In genomic region chr6:54592938-54593535, GRCm38 (mm10) we compare ENCODE assay signal across 8 mouse cellular contexts. TPM values are rescaled to one million over a fixed set of nuclear protein-coding genes. Genes with fewer than 3 reads are reported as not detected.
A peak's percentile ranks its signal among the peaks of the same experiment; 100 is the strongest.
DNase-seq lines count a peak whose midpoint lies in the region; ATAC-seq and TF ChIP-seq lines count a peak whose summit lies in the region.

No protein-coding gene starts in this region.

- peak; percentile 58 to 71 for DNase-seq in CD8-positive naive resting alpha-beta T cell, adult 2 months (ENCODE audit: low read depth in 2 of 2, low spot score in 2 of 2)
- DNase-seq in c-Kit-negative CD71-positive TER-119-positive erythroid progenitor cells, embryonic 14.5 days (ENCODE audit: low read depth, low spot score) = peak; percentile 62
- peak; percentile 92 for DNase-seq in fibroblast of lung, adult 2 months (ENCODE audit: low read depth)
- DNase-seq in kidney, postnatal 0 days (ENCODE audit: low spot score) = peak; percentile 98
- DNase-seq in liver, embryonic 11.5 days (ENCODE audit: low spot score) = peak; percentile 83
- DNase-seq in spleen, postnatal 4 days (ENCODE audit: low spot score in 2 of 2) = peak; percentile 80 to 87

- peak; percentile 47 for TF ChIP-seq POLR2A in myocyte (IDR thresholded peaks at IDR 0.05; ENCODE audit: insufficient read length, low read depth)

- H3K36me3 ChIP-seq in heart, embryonic 13.5 days = 0 out of 2 replicates have a peak, but pooled peaks cover 2% of the 10 kb centered on the region
- H3K36me3 ChIP-seq in kidney, postnatal 0 days (ENCODE audit: insufficient read depth, low read length) = no peaks in the 10 kb centered on the region
- H3K36me3 ChIP-seq in liver, embryonic 11.5 days (ENCODE audit: control insufficient read depth, insufficient read depth, low read length) = no peaks in the 10 kb centered on the region
- no peaks in the 10 kb centered on the region for H3K36me3 ChIP-seq in myocyte (ENCODE audit: control insufficient read depth, insufficient read depth)

- peak overlapping the region; percentile 76 for H3K4me3 ChIP-seq in heart, embryonic 13.5 days
- H3K4me3 ChIP-seq in kidney, postnatal 0 days (replicated peaks; ENCODE audit: low read depth, low read length) = peak overlapping the region; percentile 57
- H3K4me3 ChIP-seq in liver, embryonic 11.5 days (ENCODE audit: low read depth, low read length) = peak overlapping the region; percentile 57
- peak overlapping the region; percentile 50 for H3K4me3 ChIP-seq in myocyte

- no peaks in the 10 kb centered on the region for H3K9me3 ChIP-seq in heart, embryonic 13.5 days
- H3K9me3 ChIP-seq in kidney, postnatal 0 days (replicated peaks; ENCODE audit: low read length) = no peaks in the 10 kb centered on the region
- no peaks in the 10 kb centered on the region for H3K9me3 ChIP-seq in liver, embryonic 11.5 days (ENCODE audit: control insufficient read depth, low read length)

- H3K4me1 ChIP-seq in heart, embryonic 13.5 days = peaks cover 46% of the 10 kb centered on the region
- peaks cover 23% of the 10 kb centered on the region; the same call in 1 of the 2 replicates for H3K4me1 ChIP-seq in kidney, postnatal 0 days (replicated peaks; ENCODE audit: insufficient read depth, low read length)
- peaks cover 7% of the 10 kb centered on the region for H3K4me1 ChIP-seq in liver, embryonic 11.5 days (replicated peaks; ENCODE audit: control insufficient read depth, insufficient read depth, low read length)

- ATAC-seq in heart, embryonic 13.5 days (ENCODE audit: extremely low read depth, insufficient number of reproducible peaks, low FRiP score, low TSS enrichment) = peak; percentile 50; the same call in 1 of the 2 replicates
- peak; percentile 81 for ATAC-seq in kidney, postnatal 0 days (replicated peaks; ENCODE audit: low FRiP score, low read depth)
- peak; percentile 82 for ATAC-seq in liver, embryonic 11.5 days (replicated peaks; ENCODE audit: low FRiP score)

- H3K27ac ChIP-seq in heart, embryonic 13.5 days (replicated peaks) = peak overlapping the region; percentile 83
- peak overlapping the region; percentile 85 for H3K27ac ChIP-seq in kidney, postnatal 0 days
- no peak overlapping the region for H3K27ac ChIP-seq in liver, embryonic 11.5 days (ENCODE audit: low read depth, low read length)

- H3K4me2 ChIP-seq in heart, embryonic 13.5 days = peak overlapping the region; percentile 84
- H3K4me2 ChIP-seq in kidney, postnatal 0 days (ENCODE audit: low read length) = peak overlapping the region; percentile 85
- peak overlapping the region; percentile 78 for H3K4me2 ChIP-seq in liver, embryonic 11.5 days
- H3K4me2 ChIP-seq in myocyte (ENCODE audit: low read depth) = peak overlapping the region; percentile 90

- under 1% methylated on average over 20 of the region's 20 CpGs for WGBS in heart, embryonic 13.5 days
- WGBS in kidney, postnatal 0 days = under 1% methylated on average over 20 of the region's 20 CpGs
- 1% methylated on average over 20 of the region's 20 CpGs for WGBS in liver, embryonic 11.5 days

- peak overlapping the region; percentile 27 for H3ac ChIP-seq in myocyte (ENCODE audit: control insufficient read depth, insufficient read length)

- TF ChIP-seq CTCF in kidney, postnatal 0 days (IDR thresholded peaks at IDR 0.05; ENCODE audit: low read depth) = peak; percentile 27; the same call in 1 of the 2 replicates

- H3K9ac ChIP-seq in heart, embryonic 13.5 days = peak overlapping the region; percentile 88
- H3K9ac ChIP-seq in kidney, postnatal 0 days (ENCODE audit: low read depth, low read length) = peak overlapping the region; percentile 48
- peak overlapping the region; percentile 73 for H3K9ac ChIP-seq in liver, embryonic 11.5 days (ENCODE audit: low read depth, low read length)

- H3K27me3 ChIP-seq in heart, embryonic 13.5 days (replicated peaks) = no peaks in the 10 kb centered on the region
- H3K27me3 ChIP-seq in kidney, postnatal 0 days (ENCODE audit: insufficient read depth, low read length) = no peaks in the 10 kb centered on the region
- no peaks in the 10 kb centered on the region for H3K27me3 ChIP-seq in liver, embryonic 11.5 days (replicated peaks; ENCODE audit: control insufficient read depth, insufficient read depth, low read length)
- no peaks in the 10 kb centered on the region for H3K27me3 ChIP-seq in myocyte (ENCODE audit: control insufficient read depth, insufficient read depth, insufficient read length)

- no peaks in the 10 kb centered on the region for H3K79me2 ChIP-seq in myocyte (ENCODE audit: control insufficient read depth, insufficient read depth)

TF ChIP-seq in myocyte, 11 proteins besides CTCF, POLR2A, EP300 and RAD21:
- no peak for TF ChIP-seq USF1 (IDR thresholded peaks at IDR 0.05; ENCODE audit: low read depth)
- TF ChIP-seq MYOG (IDR thresholded peaks at IDR 0.05; ENCODE audit: control insufficient read depth in 1 of 3, insufficient read depth in 1 of 3, insufficient read length in 2 of 3, low read depth in 2 of 3) = no peak
- TF ChIP-seq TCF12 (IDR thresholded peaks at IDR 0.05; ENCODE audit: insufficient read depth, poor library complexity, severe bottlenecking) = no peak
- peak; percentile 20 for TF ChIP-seq POLR2AphosphoS2 (IDR thresholded peaks at IDR 0.05; ENCODE audit: insufficient read length, low read depth)
- TF ChIP-seq E2F4 (IDR thresholded peaks at IDR 0.05; ENCODE audit: insufficient read depth) = no peak

RNA-seq across cellular contexts. Expression of gene Plekha8, which starts 1.9 kb away (rescaled TPM):
- polyA plus RNA-seq in heart, embryonic 13.5 days (2015; fragmentation: Nextera tagmentation; extraction: Ambion mirVana) = 6.4 and 7.5 TPM in 2 replicates
- 9.5 and 9.8 TPM in 2 replicates for polyA plus RNA-seq in kidney, postnatal 0 days (2015; fragmentation: Nextera tagmentation; extraction: Ambion mirVana)
- polyA plus RNA-seq in liver, embryonic 11.5 days (2014; fragmentation: Nextera tagmentation; extraction: Ambion mirVana) = 7.9 and 9.7 TPM in 2 replicates
- 3.6 TPM for polyA plus RNA-seq in myocyte (2012; fragmentation: generic; extraction: Trizol)

RNA-seq across cellular contexts. Expression of gene Fkbp14, which starts 4.1 kb away (rescaled TPM):
- 24.0 and 24.1 TPM in 2 replicates for polyA plus RNA-seq in heart, embryonic 13.5 days (2015; fragmentation: Nextera tagmentation; extraction: Ambion mirVana)
- 19.8 and 20.8 TPM in 2 replicates for polyA plus RNA-seq in kidney, postnatal 0 days (2015; fragmentation: Nextera tagmentation; extraction: Ambion mirVana)
- polyA plus RNA-seq in liver, embryonic 11.5 days (2014; fragmentation: Nextera tagmentation; extraction: Ambion mirVana) = 11.0 and 11.9 TPM in 2 replicates
- 6.0 TPM for polyA plus RNA-seq in myocyte (2012; fragmentation: generic; extraction: Trizol)

RNA-seq across cellular contexts. Expression of gene Scrn1, which starts 26.7 kb away (rescaled TPM):
- polyA plus RNA-seq in heart, embryonic 13.5 days (2015; fragmentation: Nextera tagmentation; extraction: Ambion mirVana) = 9.5 and 13.0 TPM in 2 replicates
- 7.0 and 8.2 TPM in 2 replicates for polyA plus RNA-seq in kidney, postnatal 0 days (2015; fragmentation: Nextera tagmentation; extraction: Ambion mirVana)
- polyA plus RNA-seq in liver, embryonic 11.5 days (2014; fragmentation: Nextera tagmentation; extraction: Ambion mirVana) = 2.9 and 3.0 TPM in 2 replicates
- 25.5 TPM for polyA plus RNA-seq in myocyte (2012; fragmentation: generic; extraction: Trizol)
